Mouse (Mus musculus): ENCODE measurements around the gene Nutf2-ps1. TPM values are rescaled to one million over a fixed set of nuclear protein-coding genes. Genes with fewer than 3 reads are reported as not detected.
"Not testable (repeated sequence)": the region's sequence is repeated elsewhere in the genome, so short reads cannot be mapped to it uniquely, and the experiment has no call there.

Nutf2-ps1 gene
- polyA plus RNA-seq, 1 experiment from 2014 or later = 335 TPM

- H3K9me3 ChIP-seq (ENCODE audit: control insufficient read depth, low read depth, low read length) = peaks cover 15% of the 10 kb centered on the region; the same call in 1 of the 2 replicates
- ATAC-seq (ENCODE audit: insufficient number of reproducible peaks, insufficient read depth, low FRiP score, low read depth) = not testable (repeated sequence)
- WGBS = 93% methylated on average over 3 of the region's 3 CpGs
Measured at GRCm38 (mm10) chr19:53587686-53588085, 1.2 kb downstream of the Nutf2-ps1 start.

DNA sequence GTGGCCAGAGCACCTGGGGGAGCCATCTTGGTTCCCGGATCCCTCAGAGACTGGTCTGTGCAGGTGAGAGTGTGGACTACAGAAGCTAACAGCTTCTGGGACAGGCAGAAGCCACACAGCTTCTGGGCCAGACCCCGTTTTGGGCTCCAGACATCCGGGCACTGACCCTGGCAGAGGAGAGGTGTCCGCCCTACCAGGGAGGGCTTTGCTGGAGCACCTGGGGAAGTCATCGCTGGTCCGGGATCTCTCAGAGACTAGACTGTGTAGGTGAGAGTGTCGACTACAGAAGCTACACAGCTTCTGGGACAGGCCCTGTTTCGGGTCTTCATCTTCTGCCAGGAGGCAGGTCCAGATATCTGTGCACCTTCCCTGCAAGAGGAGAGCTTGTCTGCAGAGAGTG lies 8.6 kb downstream of the Nutf2-ps1 start:
- ATAC-seq (ENCODE audit: insufficient number of reproducible peaks, insufficient read depth, low FRiP score, low read depth); H3K4me3 ChIP-seq (ENCODE audit: low read depth, low read length): not testable (repeated sequence)
- 81% methylated on average over 8 of the region's 8 CpGs for WGBS

More at GRCm38 (mm10) chr19:53587686-53588085, 1.2 kb downstream of the Nutf2-ps1 start:
- H3K4me2 ChIP-seq (replicated peaks; ENCODE audit: low read depth, low read length); H3K36me3 ChIP-seq (ENCODE audit: control insufficient read depth, insufficient read depth, low read length); H3K9ac ChIP-seq (replicated peaks; ENCODE audit: low read depth, low read length); H3K4me1 ChIP-seq (ENCODE audit: control insufficient read depth, insufficient read depth, low read length); H3K27me3 ChIP-seq (ENCODE audit: control insufficient read depth, insufficient read depth, low read length); H3K27ac ChIP-seq (ENCODE audit: low read length); H3K4me3 ChIP-seq (ENCODE audit: low read depth, low read length): not testable (repeated sequence)

DNA sequence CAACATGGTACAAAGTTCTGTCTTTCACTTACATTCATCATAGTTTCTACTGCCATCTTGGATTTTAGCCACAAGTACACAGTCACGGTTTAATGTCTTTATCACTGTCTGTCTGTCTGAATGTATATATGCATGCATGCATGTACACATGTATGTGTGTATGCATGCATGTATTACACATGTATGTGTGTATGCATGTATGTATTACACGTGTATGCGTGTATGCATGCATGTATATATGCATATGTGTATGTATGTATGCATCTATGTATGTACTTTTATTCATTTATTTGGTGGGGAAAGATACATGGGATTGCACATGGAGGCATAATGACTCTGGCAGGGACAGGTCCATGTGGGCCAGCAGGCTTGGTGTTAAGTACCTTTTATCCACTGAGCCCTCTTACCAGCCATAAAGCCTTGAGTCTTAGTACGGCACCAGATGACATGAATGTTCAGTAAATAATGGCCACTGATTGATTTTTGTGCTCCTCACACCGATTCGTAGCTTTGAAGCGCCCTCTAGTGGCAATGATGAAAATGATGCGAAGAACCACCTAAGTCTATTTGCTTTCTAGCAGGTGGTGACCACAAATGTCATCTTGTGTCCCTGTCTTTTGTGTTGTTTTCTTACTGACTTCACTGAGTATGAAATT lies 10.1 kb downstream of the Nutf2-ps1 start:
- H3K4me1 ChIP-seq (ENCODE audit: control insufficient read depth, insufficient read depth, low read length) = peaks cover 6% of the 10 kb centered on the region; the same call in 1 of the 2 replicates
- no peak overlapping the region for H3K4me2 ChIP-seq (replicated peaks; ENCODE audit: low read depth, low read length)
- no peak overlapping the region for H3K9ac ChIP-seq (replicated peaks; ENCODE audit: low read depth, low read length)
- WGBS = 10% methylated on average over 8 of the region's 8 CpGs
- H3K36me3 ChIP-seq (ENCODE audit: control insufficient read depth, insufficient read depth, low read length) = no peaks in the 10 kb centered on the region
- peak; percentile 42; the same call in 1 of the 2 replicates for ATAC-seq (ENCODE audit: insufficient number of reproducible peaks, insufficient read depth, low FRiP score, low read depth)
- no peaks in the 10 kb centered on the region for H3K27me3 ChIP-seq (ENCODE audit: control insufficient read depth, insufficient read depth, low read length)
- no peak overlapping the region for H3K27ac ChIP-seq (ENCODE audit: low read length)
- H3K9me3 ChIP-seq (ENCODE audit: control insufficient read depth, low read depth, low read length) = no peaks in the 10 kb centered on the region
- H3K4me3 ChIP-seq (ENCODE audit: low read depth, low read length) = no peak overlapping the region

More for the DNA sequence above, 8.6 kb downstream of the Nutf2-ps1 start:
- H3K4me2 ChIP-seq (replicated peaks; ENCODE audit: low read depth, low read length); H3K4me1 ChIP-seq (ENCODE audit: control insufficient read depth, insufficient read depth, low read length); H3K9ac ChIP-seq (replicated peaks; ENCODE audit: low read depth, low read length); H3K27ac ChIP-seq (ENCODE audit: low read length); H3K36me3 ChIP-seq (ENCODE audit: control insufficient read depth, insufficient read depth, low read length); H3K27me3 ChIP-seq (ENCODE audit: control insufficient read depth, insufficient read depth, low read length): not testable (repeated sequence)
- H3K9me3 ChIP-seq (ENCODE audit: control insufficient read depth, low read depth, low read length) = peaks cover 15% of the 10 kb centered on the region; the same call in 1 of the 2 replicates

DNA sequence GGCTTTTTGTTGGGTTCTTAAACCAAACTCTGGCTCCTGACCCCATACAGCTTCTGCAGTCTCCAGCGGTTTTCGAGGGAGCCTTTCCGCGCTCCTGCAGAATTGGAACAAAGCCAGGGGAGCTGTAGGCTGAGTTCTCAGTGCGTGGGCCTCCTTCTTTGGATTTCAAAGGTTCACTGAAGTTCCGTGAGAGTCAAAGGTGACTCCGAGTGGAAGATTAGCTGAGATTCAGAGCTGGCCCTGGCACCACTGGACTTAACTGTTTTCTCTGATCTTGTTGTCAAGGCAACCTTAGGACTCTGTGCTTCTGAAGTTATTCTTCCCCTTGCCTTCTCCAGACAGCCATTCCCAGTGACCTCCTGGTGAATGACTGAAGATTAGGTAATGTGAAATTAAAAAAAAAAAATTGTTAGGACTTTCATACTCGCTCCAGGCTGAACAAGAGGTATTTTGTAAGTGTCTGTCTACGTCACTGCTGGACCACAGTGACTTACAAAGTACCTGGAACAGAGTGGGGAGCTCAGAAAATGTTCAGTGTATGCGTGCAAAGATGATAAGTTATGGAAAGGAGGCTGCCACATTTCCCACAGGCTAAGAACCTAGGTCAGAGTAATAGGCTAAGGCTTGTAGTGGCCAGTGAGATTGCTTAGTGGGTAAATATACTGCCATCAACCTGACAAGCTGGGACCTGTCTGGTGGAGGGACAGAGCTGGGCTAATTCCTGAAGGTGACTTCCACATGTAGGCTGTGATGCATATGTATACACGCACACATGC lies 11.7 kb downstream of the Nutf2-ps1 start:
- WGBS = 47% methylated on average over 11 of the region's 11 CpGs
- Histone ChIP-seq H3K9me3 (ENCODE audit: control insufficient read depth, low read depth, low read length) (no peaks in the 10 kb centered on the region), H3K27ac (ENCODE audit: low read length) (no peak overlapping the region), H3K9ac (replicated peaks; ENCODE audit: low read depth, low read length) (no peak overlapping the region), H3K4me3 (ENCODE audit: low read depth, low read length) (no peak overlapping the region), H3K27me3 (ENCODE audit: control insufficient read depth, insufficient read depth, low read length) (no peaks in the 10 kb centered on the region), H3K36me3 (ENCODE audit: control insufficient read depth, insufficient read depth, low read length) (no peaks in the 10 kb centered on the region), H3K4me1 (ENCODE audit: control insufficient read depth, insufficient read depth, low read length) (peaks cover 10% of the 10 kb centered on the region; the same call in 1 of the 2 replicates), H3K4me2 (replicated peaks; ENCODE audit: low read depth, low read length) (no peak overlapping the region)
- no peak for ATAC-seq (ENCODE audit: insufficient number of reproducible peaks, insufficient read depth, low FRiP score, low read depth)

- no peak overlapping the region for H3K4me2 ChIP-seq (replicated peaks; ENCODE audit: low read depth, low read length)
- no peak overlapping the region for H3K27ac ChIP-seq (ENCODE audit: low read length)
- whole genome bisulfite sequencing = 65% methylated on average over 7 of the region's 7 CpGs
Measured at GRCm38 (mm10) chr19:53576061-53576460, 12.8 kb downstream of the Nutf2-ps1 start.

DNA sequence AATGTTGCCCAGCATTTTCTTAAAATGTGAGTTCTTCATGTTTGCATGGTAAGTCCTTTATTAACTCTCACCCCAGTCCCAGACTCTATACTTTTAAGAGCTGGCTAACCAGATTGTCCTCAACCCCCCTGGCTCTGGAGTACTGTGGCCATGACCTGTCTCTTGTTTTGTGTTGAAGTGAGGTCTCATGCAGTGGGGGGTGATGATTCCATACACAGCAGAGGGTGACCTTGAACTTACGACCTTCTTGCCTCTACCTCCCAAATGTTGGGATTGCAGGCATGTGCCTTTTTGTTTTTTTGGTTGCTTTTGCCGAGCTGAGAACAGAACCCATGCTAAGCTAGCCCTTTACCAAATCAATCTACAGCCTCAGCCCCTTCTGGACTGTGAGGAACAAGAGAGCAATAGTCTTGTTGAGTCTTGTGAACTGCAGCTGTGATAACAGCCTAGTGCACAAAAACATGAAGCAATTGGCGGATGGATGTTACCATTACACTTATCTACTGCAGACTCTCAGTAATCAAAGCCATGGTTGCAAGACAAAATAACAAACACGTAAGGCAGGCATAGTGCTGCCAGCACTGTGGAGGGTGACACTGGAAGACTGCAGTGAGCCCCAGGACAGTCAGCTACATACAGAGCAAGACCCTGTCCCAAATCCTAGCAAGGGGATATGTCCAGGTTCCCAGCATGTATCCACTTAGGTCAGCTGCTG lies 13.4 kb downstream of the Nutf2-ps1 start:
- no peaks in the 10 kb centered on the region for H3K9me3 ChIP-seq (ENCODE audit: control insufficient read depth, low read depth, low read length)
- H3K27me3 ChIP-seq (ENCODE audit: control insufficient read depth, insufficient read depth, low read length) = no peaks in the 10 kb centered on the region
- H3K4me2 ChIP-seq (replicated peaks; ENCODE audit: low read depth, low read length) = no peak overlapping the region
- WGBS = 77% methylated on average over 4 of the region's 4 CpGs
- no peak overlapping the region for H3K4me3 ChIP-seq (ENCODE audit: low read depth, low read length)
- no peak for ATAC-seq (ENCODE audit: insufficient number of reproducible peaks, insufficient read depth, low FRiP score, low read depth)
- H3K4me1 ChIP-seq (ENCODE audit: control insufficient read depth, insufficient read depth, low read length) = peaks cover 10% of the 10 kb centered on the region; the same call in 1 of the 2 replicates
- H3K9ac ChIP-seq (replicated peaks; ENCODE audit: low read depth, low read length) = no peak overlapping the region
- no peak overlapping the region for H3K27ac ChIP-seq (ENCODE audit: low read length)
- H3K36me3 ChIP-seq (ENCODE audit: control insufficient read depth, insufficient read depth, low read length) = no peaks in the 10 kb centered on the region

More at GRCm38 (mm10) chr19:53576061-53576460, 12.8 kb downstream of the Nutf2-ps1 start:
- no peaks in the 10 kb centered on the region for H3K27me3 ChIP-seq (ENCODE audit: control insufficient read depth, insufficient read depth, low read length)
- no peaks in the 10 kb centered on the region for H3K9me3 ChIP-seq (ENCODE audit: control insufficient read depth, low read depth, low read length)
- no peaks in the 10 kb centered on the region for H3K36me3 ChIP-seq (ENCODE audit: control insufficient read depth, insufficient read depth, low read length)
- H3K4me1 ChIP-seq (ENCODE audit: control insufficient read depth, insufficient read depth, low read length) = peaks cover 10% of the 10 kb centered on the region; the same call in 1 of the 2 replicates
- no peak overlapping the region for H3K4me3 ChIP-seq (ENCODE audit: low read depth, low read length)
- H3K9ac ChIP-seq (replicated peaks; ENCODE audit: low read depth, low read length) = no peak overlapping the region
- no peak for ATAC-seq (ENCODE audit: insufficient number of reproducible peaks, insufficient read depth, low FRiP score, low read depth)

DNA sequence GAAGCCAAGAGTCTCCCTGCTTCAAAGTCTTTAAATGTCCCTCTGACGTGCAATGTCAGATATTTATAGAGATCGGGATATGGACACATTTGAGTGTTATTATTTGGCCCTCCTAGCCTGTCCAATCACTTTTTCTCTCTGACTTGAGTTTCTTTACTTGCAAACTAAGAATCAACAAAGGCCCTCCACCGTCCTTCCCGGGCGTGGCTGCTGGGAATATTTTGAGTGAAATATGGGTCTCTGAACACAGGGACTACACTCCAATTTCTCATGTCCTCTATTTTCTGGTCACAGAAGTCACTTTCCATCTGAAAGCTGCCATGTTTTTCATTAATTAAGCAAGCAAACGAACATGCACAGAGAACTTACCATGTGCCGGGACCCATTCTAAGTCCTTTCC lies 14.3 kb downstream of the Nutf2-ps1 start:
- Histone ChIP-seq H3K36me3 (ENCODE audit: control insufficient read depth, insufficient read depth, low read length) (no peaks in the 10 kb centered on the region), H3K27ac (ENCODE audit: low read length) (no peak overlapping the region), H3K9me3 (ENCODE audit: control insufficient read depth, low read depth, low read length) (no peaks in the 10 kb centered on the region), H3K4me3 (ENCODE audit: low read depth, low read length) (no peak overlapping the region), H3K4me2 (replicated peaks; ENCODE audit: low read depth, low read length) (no peak overlapping the region), H3K9ac (replicated peaks; ENCODE audit: low read depth, low read length) (no peak overlapping the region), H3K4me1 (ENCODE audit: control insufficient read depth, insufficient read depth, low read length) (peaks cover 10% of the 10 kb centered on the region; the same call in 1 of the 2 replicates), H3K27me3 (ENCODE audit: control insufficient read depth, insufficient read depth, low read length) (no peaks in the 10 kb centered on the region)
- no peak for ATAC-seq (ENCODE audit: insufficient number of reproducible peaks, insufficient read depth, low FRiP score, low read depth)
- WGBS = 87% methylated on average over 7 of the region's 7 CpGs

DNA sequence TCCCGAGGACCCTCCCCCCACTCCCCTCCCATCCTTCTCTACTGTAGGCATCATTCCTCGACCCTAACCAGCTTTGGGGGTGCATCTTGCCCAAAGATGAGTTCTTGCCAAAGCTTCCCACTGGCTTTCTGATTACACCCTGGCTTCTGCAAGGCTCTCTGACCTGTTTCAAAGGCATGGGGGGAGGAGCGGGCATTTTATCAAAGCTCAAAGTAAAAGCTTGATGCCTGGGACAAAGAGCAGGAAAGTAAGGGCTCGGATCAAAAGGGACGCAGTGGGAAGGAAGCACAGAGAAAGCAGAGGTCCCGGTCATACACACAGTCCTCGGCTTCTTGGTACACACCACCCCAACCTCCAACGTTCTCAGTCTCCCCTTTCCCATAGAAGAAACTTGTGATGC lies 14.7 kb downstream of the Nutf2-ps1 start:
- H3K4me2 ChIP-seq (replicated peaks; ENCODE audit: low read depth, low read length) = no peak overlapping the region
- no peaks in the 10 kb centered on the region for H3K9me3 ChIP-seq (ENCODE audit: control insufficient read depth, low read depth, low read length)
- 70% methylated on average over 8 of the region's 8 CpGs for WGBS
- H3K36me3 ChIP-seq (ENCODE audit: control insufficient read depth, insufficient read depth, low read length) = no peaks in the 10 kb centered on the region
- no peak overlapping the region for H3K9ac ChIP-seq (replicated peaks; ENCODE audit: low read depth, low read length)
- no peak for ATAC-seq (ENCODE audit: insufficient number of reproducible peaks, insufficient read depth, low FRiP score, low read depth)
- no peaks in the 10 kb centered on the region for H3K27me3 ChIP-seq (ENCODE audit: control insufficient read depth, insufficient read depth, low read length)
- H3K27ac ChIP-seq (ENCODE audit: low read length) = no peak overlapping the region
- H3K4me1 ChIP-seq (ENCODE audit: control insufficient read depth, insufficient read depth, low read length) = peaks cover 10% of the 10 kb centered on the region; the same call in 1 of the 2 replicates
- H3K4me3 ChIP-seq (ENCODE audit: low read depth, low read length) = no peak overlapping the region
